Mouse (Mus musculus) MEL (cell line): ENCODE measurements around the gene Pnpo. TPM values are rescaled to one million over a fixed set of nuclear protein-coding genes. Genes with fewer than 3 reads are reported as not detected.

Experiments
- DNase-seq: peaks from one replicate; pipeline ENCODE4 v3.0.0; 2011; ENCODE audit warnings: low read depth, low spot score
- H3K27ac ChIP-seq: 2 replicates; pipeline ENCODE4 v1.5.1; 2012; ENCODE audit warnings: low read depth, mild to moderate bottlenecking, control low read depth, low read length, moderate library complexity; ENCODE audit not compliant: control insufficient read depth
- H3K27me3 ChIP-seq, 2 experiments: fragments of 150-350 bp in 1 of 2; sonication (generic) in 1 of 2; 2 replicates each; pipeline ENCODE4 v1.6.1; 2012; ENCODE audit warnings: low read length in 2 of 2, mild to moderate bottlenecking in 2 of 2, improper control_type of control experiment in 1 of 2, moderate library complexity in 1 of 2; ENCODE audit not compliant: insufficient read depth in 2 of 2, control insufficient read depth in 1 of 2
- H3K36me3 ChIP-seq, 2 experiments: 2 replicates each; pipeline ENCODE4 v1.6.1; 2012 to 2014; ENCODE audit warnings: low read length in 2 of 2, improper control_type of control experiment in 1 of 2, inconsistent platforms in 1 of 2, mild to moderate bottlenecking in 1 of 2; ENCODE audit not compliant: insufficient read depth in 2 of 2, control insufficient read depth in 1 of 2
- H3K4me1 ChIP-seq, 2 experiments: fragments of 150-350 bp in 1 of 2; sonication (generic) in 1 of 2; 2 replicates each; pipeline ENCODE4 v1.6.1; 2012; ENCODE audit warnings: low read length in 2 of 2, improper control_type of control experiment in 1 of 2, mild to moderate bottlenecking in 1 of 2; ENCODE audit not compliant: insufficient read depth in 2 of 2, control insufficient read depth in 1 of 2
- H3K4me3 ChIP-seq, 2 experiments: fragments of 150-350 bp in 1 of 2; sonication (generic) in 1 of 2; 2 replicates each; pipeline ENCODE4 v1.5.1; 2012; ENCODE audit warnings: low read depth in 2 of 2, low read length in 2 of 2, mild to moderate bottlenecking in 2 of 2, moderate library complexity in 2 of 2, control low read depth in 1 of 2, improper control_type of control experiment in 1 of 2; ENCODE audit not compliant: control insufficient read depth in 1 of 2, insufficient read depth in 1 of 2
- H3K79me2 ChIP-seq: 2 replicates; pipeline ENCODE4 v1.6.1; 2012; ENCODE audit warnings: mild to moderate bottlenecking, low read length, moderate library complexity; ENCODE audit not compliant: control insufficient read depth, poor library complexity, insufficient read depth
- H3K9ac ChIP-seq: 2 replicates; pipeline ENCODE4 v1.6.1; 2012; ENCODE audit warnings: low read depth, mild to moderate bottlenecking, control low read depth, low read length, moderate library complexity; ENCODE audit not compliant: control insufficient read depth, poor library complexity, severe bottlenecking
- H3K9me3 ChIP-seq: fragments of 150-350 bp; sonication (generic); replicated peaks from 2 replicates; pipeline ENCODE4 v1.6.1; 2012; ENCODE audit warnings: mild to moderate bottlenecking, low read length, improper control_type of control experiment, moderate library complexity; ENCODE audit not compliant: insufficient read depth
- CHD1 ChIP-seq: IDR thresholded peaks from 2 replicates; pipeline ENCODE4 v1.6.1; 2012; ENCODE audit warnings: low read depth, mild to moderate bottlenecking, inconsistent platforms, low read length, improper control_type of control experiment
- CHD2 ChIP-seq: IDR thresholded peaks from 2 replicates; pipeline ENCODE4 v1.6.1; 2011; ENCODE audit warnings: low read length, improper control_type of control experiment
- CTCF ChIP-seq, 3 experiments: IDR thresholded peaks in 2 of 3; conservative IDR thresholded peaks in 1 of 3; 2 replicates each; pipeline ENCODE4 v1.5.1; 2011 to 2012; ENCODE audit warnings: low read length in 3 of 3, low read depth in 2 of 3, mild to moderate bottlenecking in 2 of 3, improper control_type of control experiment in 1 of 3, inconsistent platforms in 1 of 3, mixed read lengths in 1 of 3, moderate library complexity in 1 of 3; ENCODE audit not compliant: control insufficient read depth in 1 of 3, insufficient read depth in 1 of 3, poor library complexity in 1 of 3, severe bottlenecking in 1 of 3
- ELF1 ChIP-seq: IDR thresholded peaks from 2 replicates; pipeline ENCODE4 v1.6.1; 2014; ENCODE audit warnings: low read depth, mild to moderate bottlenecking, inconsistent platforms, low read length, improper control_type of control experiment, moderate library complexity
- EP300 ChIP-seq, 2 experiments: IDR thresholded peaks; 2 replicates each; pipeline ENCODE4 v1.6.1; 2011; ENCODE audit warnings: improper control_type of control experiment in 2 of 2, low read length in 2 of 2, low read depth in 1 of 2, mild to moderate bottlenecking in 1 of 2
- ETS1 ChIP-seq: IDR thresholded peaks from 2 replicates; pipeline ENCODE4 v1.6.1; 2012; ENCODE audit warnings: low read depth, mild to moderate bottlenecking, inconsistent platforms, low read length, improper control_type of control experiment, moderate library complexity
- GABPA ChIP-seq: IDR thresholded peaks from 2 replicates; pipeline ENCODE4 v1.6.1; 2012; ENCODE audit warnings: low read depth, mild to moderate bottlenecking, inconsistent platforms, low read length, improper control_type of control experiment, moderate library complexity
- HCFC1 ChIP-seq: IDR thresholded peaks from 2 replicates; pipeline ENCODE4 v1.6.1; 2012; ENCODE audit warnings: low read depth, mild to moderate bottlenecking, inconsistent platforms, low read length, improper control_type of control experiment, moderate library complexity
- MAFK ChIP-seq: IDR thresholded peaks from 2 replicates; pipeline ENCODE4 v1.6.1; 2011; ENCODE audit warnings: low read depth, mild to moderate bottlenecking, low read length, improper control_type of control experiment, borderline replicate concordance
- MAX ChIP-seq: IDR thresholded peaks from 2 replicates; pipeline ENCODE4 v1.6.1; 2011; ENCODE audit warnings: low read length, improper control_type of control experiment
- MEF2A ChIP-seq: IDR thresholded peaks from 2 replicates; pipeline ENCODE4 v1.6.1; 2014; ENCODE audit warnings: low read depth, mild to moderate bottlenecking, inconsistent platforms, low read length, improper control_type of control experiment; ENCODE audit not compliant: poor library complexity, insufficient replicate concordance, severe bottlenecking; ENCODE audit errors: extremely low read depth
- MYB ChIP-seq: IDR thresholded peaks from 2 replicates; pipeline ENCODE4 v1.6.1; 2011; ENCODE audit warnings: mild to moderate bottlenecking, low read depth, low read length, improper control_type of control experiment
- POLR2AphosphoS2 ChIP-seq: IDR thresholded peaks from 2 replicates; pipeline ENCODE4 v1.6.1; 2011; ENCODE audit warnings: low read length, improper control_type of control experiment
- POLR2AphosphoS5 ChIP-seq: IDR thresholded peaks from 2 replicates; pipeline ENCODE4 v1.6.1; 2012; ENCODE audit warnings: low read depth, borderline replicate concordance, mild to moderate bottlenecking, inconsistent platforms, low read length, moderate library complexity, mixed read lengths
- RAD21 ChIP-seq: IDR thresholded peaks from 2 replicates; pipeline ENCODE4 v1.6.1; 2011; ENCODE audit warnings: mild to moderate bottlenecking, low read depth, low read length, improper control_type of control experiment
- RCOR1 ChIP-seq: IDR thresholded peaks from 2 replicates; pipeline ENCODE4 v1.6.1; 2012; ENCODE audit warnings: low read depth, mild to moderate bottlenecking, inconsistent platforms, low read length, improper control_type of control experiment
- SIN3A ChIP-seq: IDR thresholded peaks from 2 replicates; pipeline ENCODE4 v1.6.1; 2012; ENCODE audit warnings: low read length, improper control_type of control experiment, inconsistent platforms
- TAL1 ChIP-seq: IDR thresholded peaks from 2 replicates; pipeline ENCODE4 v1.6.1; 2012; ENCODE audit warnings: mild to moderate bottlenecking, inconsistent platforms, low read length, moderate library complexity, mixed read lengths
- TBP ChIP-seq: IDR thresholded peaks from 2 replicates; pipeline ENCODE4 v1.8.0; 2011; ENCODE audit warnings: low read depth, low read length, improper control_type of control experiment
- USF1 ChIP-seq: IDR thresholded peaks from 2 replicates; pipeline ENCODE4 v1.6.1; 2014; ENCODE audit warnings: low read depth, mild to moderate bottlenecking, inconsistent platforms, low read length, improper control_type of control experiment, moderate library complexity
- USF2 ChIP-seq, 2 experiments: IDR thresholded peaks; 2 replicates each; pipeline ENCODE4 v1.6.1; 2011 to 2012; ENCODE audit warnings: improper control_type of control experiment in 2 of 2, low read length in 2 of 2, borderline replicate concordance in 1 of 2, inconsistent platforms in 1 of 2, low read depth in 1 of 2, mild to moderate bottlenecking in 1 of 2; ENCODE audit not compliant: insufficient read depth in 1 of 2
- ZKSCAN1 ChIP-seq: IDR thresholded peaks from 2 replicates; pipeline ENCODE4 v1.6.1; 2012; ENCODE audit warnings: low read depth, mild to moderate bottlenecking, inconsistent platforms, low read length, improper control_type of control experiment, moderate library complexity
- ZMIZ1 ChIP-seq: IDR thresholded peaks from 2 replicates; pipeline ENCODE4 v1.6.1; 2012; ENCODE audit warnings: low read depth, mild to moderate bottlenecking, inconsistent platforms, low read length, improper control_type of control experiment, moderate library complexity
- ZNF384 ChIP-seq: IDR thresholded peaks from 2 replicates; pipeline ENCODE4 v1.6.1; 2012; ENCODE audit warnings: low read depth, mild to moderate bottlenecking, inconsistent platforms, low read length, improper control_type of control experiment
- polyA plus RNA-seq, 2 experiments: library from polyadenylated mRNA; stranded (reverse) in 1 of 2; unstranded in 1 of 2; fragments of >175 nt in 1 of 2; fragments of >200 nt in 1 of 2; gene quantifications; 2 replicates each; pipeline versions ENCODE4 v1.2.1 to v1.2.4; 2012; ENCODE audit warnings: low replicate concordance in 2 of 2, low read depth in 1 of 2; ENCODE audit not compliant: insufficient read length in 2 of 2, insufficient read depth in 1 of 2, missing spikeins in 1 of 2
- total RNA-seq: library from RNA; depleted of rRNA; stranded (reverse); fragments of 300-350 nt; gene quantifications from 2 replicates; pipeline ENCODE4 v1.2.3, GENCODE M21; 2012

The Pnpo gene
- total and polyA plus RNA-seq, 3 experiments = 38.8 to 55.7 TPM; not detected in 1

GRCm38 (mm10) chr11:96976379-96976687 lies 32.5 kb upstream of the Pnpo start:
- Histone ChIP-seq H3K4me3 (peak overlapping the region; percentile 68 to 79), H3K9ac (peak overlapping the region; percentile 77), H3K36me3 (peaks cover 0 to 24% of the 10 kb centered on the region in 2 experiments; a peak in 2 of 4 replicates), H3K27me3 (no peaks in the 10 kb centered on the region), H3K9me3 (no peaks in the 10 kb centered on the region), H3K4me1 (peaks cover 9 to 28% of the 10 kb centered on the region in 2 experiments), H3K27ac (peak overlapping the region; percentile 70), H3K79me2 (peaks cover 34% of the 10 kb centered on the region)
- DNase-seq = no peak
- no peak for TF ChIP-seq TBP
- no peak for TF ChIP-seq EP300 (IDR thresholded peaks at IDR 0.05; ENCODE audit: low read depth in 1 of 2, low read length in 2 of 2)
- no peak for TF ChIP-seq POLR2AphosphoS2
- no peak for TF ChIP-seq MAX
- TF ChIP-seq ZMIZ1 = 0 out of 2 replicates have a peak, but pooled peaks have one; percentile 15
- TF ChIP-seq CHD2 = no peak
- TF ChIP-seq USF1 = no peak
- TF ChIP-seq RAD21 = no peak
- TF ChIP-seq TAL1 = no peak

- TF ChIP-seq POLR2AphosphoS2 = no peak
- TF ChIP-seq MEF2A = no peak
- TF ChIP-seq ZKSCAN1 = no peak
- TF ChIP-seq MAFK = no peak
- TF ChIP-seq CHD1 = no peak
- no peak for TF ChIP-seq MYB
- no peak for TF ChIP-seq ELF1
- no peak for TF ChIP-seq ZNF384
- no peak for TF ChIP-seq ETS1
- no peak for TF ChIP-seq POLR2AphosphoS5
- no peak for TF ChIP-seq CTCF (IDR thresholded peaks at IDR 0.05 in 2 of 3, conservative IDR thresholded peaks at IDR 0.05 in 1 of 3; ENCODE audit: control insufficient read depth in 1 of 3, insufficient read depth in 1 of 3, low read depth in 2 of 3, low read length in 3 of 3, poor library complexity in 1 of 3, severe bottlenecking in 1 of 3)
- no peak for TF ChIP-seq MAX
- no peak for TF ChIP-seq HCFC1
- no peak for TF ChIP-seq GABPA
- TF ChIP-seq SIN3A = no peak
- no peak for TF ChIP-seq USF2 (IDR thresholded peaks at IDR 0.05; ENCODE audit: borderline replicate concordance in 1 of 2, insufficient read depth in 1 of 2, low read depth in 1 of 2, low read length in 2 of 2)
- no peak for TF ChIP-seq RCOR1
- Histone ChIP-seq H3K9ac (peak overlapping the region; percentile 77), H3K4me3 (peak overlapping the region in 1 of 2 experiments; percentile 68; a peak in 2 of 4 replicates), H3K36me3 (peaks cover 0 to 24% of the 10 kb centered on the region in 2 experiments; a peak in 2 of 4 replicates), H3K4me1 (peaks cover 9 to 28% of the 10 kb centered on the region in 2 experiments), H3K27me3 (no peaks in the 10 kb centered on the region), H3K27ac (peak overlapping the region; percentile 70), H3K79me2 (peaks cover 35% of the 10 kb centered on the region), H3K9me3 (no peaks in the 10 kb centered on the region)
- DNase-seq = no peak
These were observed 32.0 kb upstream of the Pnpo start for GRCm38 (mm10) chr11:96975511-96976378.
